Mouse (Mus musculus) cerebellum, adult 2 months (tissue): ENCODE results near the gene Fcgrt. TPM values are rescaled to one million over a fixed set of nuclear protein-coding genes. Genes with fewer than 3 reads are reported as not detected.
"Not testable (repeated sequence)": the region's sequence is repeated elsewhere in the genome, so short reads cannot be mapped to it uniquely, and the experiment has no call there.

Experiments used
- DNase-seq, 2 experiments: peaks; one replicate each; pipeline ENCODE4 v3.0.0; 2021
- H3K27ac ChIP-seq: fragments of 200-500 bp; 2 replicates; pipeline ENCODE4 v1.5.1; 2012; ENCODE audit warnings: low read length, control low read depth, inconsistent platforms; ENCODE audit not compliant: insufficient read depth
- H3K27me3 ChIP-seq: fragments of 200-500 bp; 2 replicates; pipeline ENCODE4 v1.6.1; 2012; ENCODE audit warnings: inconsistent platforms, mild to moderate bottlenecking, low read length, moderate library complexity; ENCODE audit not compliant: control insufficient read depth, insufficient read depth
- H3K4me1 ChIP-seq: fragments of 200-500 bp; 2 replicates; pipeline ENCODE4 v1.6.1; 2011; ENCODE audit warnings: low read length; ENCODE audit not compliant: control insufficient read depth, insufficient read depth
- H3K4me3 ChIP-seq: fragments of 200-500 bp; replicated peaks from 2 replicates; pipeline ENCODE3; 2011; ENCODE audit warnings: mild to moderate bottlenecking, low read depth, low read length, control low read depth; ENCODE audit not compliant: insufficient read depth
- CTCF ChIP-seq: fragments of 200-500 bp; IDR thresholded peaks from 2 replicates; pipeline ENCODE4 v1.5.1; 2011; ENCODE audit warnings: low read depth, mild to moderate bottlenecking, control low read depth, low read length, moderate library complexity, borderline replicate concordance; ENCODE audit not compliant: insufficient read depth
- POLR2A ChIP-seq: fragments of 200-500 bp; IDR thresholded peaks from 2 replicates; pipeline ENCODE4 v1.6.1; 2011; ENCODE audit warnings: low read length, control low read depth, borderline replicate concordance; ENCODE audit not compliant: insufficient read depth
- WGBS: fragments of 180-500 bp; shearing (Covaris S2); methylation state at CpG from one replicate; pipeline ENCODE4 v1.1.7; 2018; 5-methylcytosine and 5-hydroxymethylcytosine counted together
- polyA plus RNA-seq: library from polyadenylated mRNA; depleted of rRNA; stranded (reverse); fragments of >200 nt; gene quantifications from 2 replicates; pipeline ENCODE4 v1.2.3, GENCODE M21; 2012

Gene Fcgrt
- polyA plus RNA-seq, 1 experiment: 32.1 TPM

DNA sequence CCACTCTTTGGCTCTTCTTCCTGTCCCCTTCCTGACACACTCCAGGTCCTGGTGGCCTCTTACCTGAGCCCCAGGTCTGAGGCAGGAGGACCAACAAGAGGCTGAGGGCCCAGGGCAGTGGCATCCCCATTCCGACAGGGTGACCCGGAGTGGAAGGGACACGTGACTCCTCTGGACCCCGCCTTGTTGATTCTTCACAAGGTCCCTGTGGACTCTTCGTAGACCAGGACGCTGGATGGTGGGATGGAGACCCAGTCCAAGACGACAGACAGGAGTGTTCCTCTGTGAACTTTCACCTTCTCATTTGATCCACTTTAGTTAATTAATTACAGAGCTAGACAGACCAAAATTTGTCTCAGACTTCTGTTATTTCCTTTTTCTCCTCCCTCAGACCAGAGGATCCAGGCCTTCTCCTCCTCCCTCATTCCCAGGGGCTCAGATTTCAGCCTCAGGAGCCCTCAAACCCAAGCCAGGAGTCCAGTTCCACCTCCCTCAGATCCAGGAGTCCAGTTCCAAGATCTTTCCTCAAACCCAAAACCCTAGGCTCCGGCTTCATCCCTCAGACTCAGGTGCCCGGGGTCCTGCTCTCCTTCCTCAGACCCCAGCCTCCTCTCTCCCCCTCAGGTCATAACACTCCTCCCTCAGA lies 588 bp downstream of the Fcgrt start:
- H3K27ac ChIP-seq: peak overlapping the region; percentile 61
- DNase-seq: no peak
- H3K4me1 ChIP-seq: peaks cover 3% of the 10 kb centered on the region; the same call in 1 of the 2 replicates
- no peaks in the 10 kb centered on the region for H3K27me3 ChIP-seq
- TF ChIP-seq CTCF (no peak), POLR2A (no peak)
- peak overlapping the region; percentile 42 for H3K4me3 ChIP-seq
- 71% methylated on average over 9 of the region's 9 CpGs for WGBS

GRCm38 (mm10) chr7:45102441-45102840 lies 1.2 kb downstream of the Fcgrt start:
- DNase-seq: no peak
- Histone ChIP-seq H3K27ac (no peak overlapping the region), H3K27me3 (no peaks in the 10 kb centered on the region), H3K4me3 (no peak overlapping the region), H3K4me1 (peaks cover 3% of the 10 kb centered on the region; the same call in 1 of the 2 replicates)
- WGBS: 86% methylated on average over 11 of the region's 11 CpGs
- TF ChIP-seq POLR2A (no peak), CTCF (no peak)

DNA sequence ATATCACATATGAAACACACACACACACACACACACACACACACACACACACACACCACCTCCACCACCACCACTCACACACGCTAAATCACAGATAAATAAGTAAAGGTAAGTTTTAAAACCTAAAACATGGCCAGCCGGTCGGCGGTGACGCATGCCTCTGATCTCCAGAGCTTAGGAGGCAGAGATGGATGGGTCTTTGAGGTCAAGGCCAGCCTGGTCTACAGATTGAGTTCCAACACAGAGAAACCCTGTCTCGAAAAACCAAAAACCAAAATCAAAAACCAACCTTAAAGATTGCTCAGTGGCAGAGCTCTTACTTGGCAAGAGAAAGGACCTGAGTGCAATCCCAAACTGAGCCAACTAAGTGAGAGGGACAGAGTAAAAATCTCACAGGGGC lies 3.6 kb downstream of the Fcgrt start:
- Histone ChIP-seq H3K27me3 (no peaks in the 10 kb centered on the region), H3K4me1 (peaks cover 3% of the 10 kb centered on the region; the same call in 1 of the 2 replicates), H3K27ac (no peak overlapping the region), H3K4me3 (no peak overlapping the region)
- WGBS: 91% methylated on average over 6 of the region's 6 CpGs
- no peak for DNase-seq
- TF ChIP-seq POLR2A (no peak), CTCF (no peak)

DNA sequence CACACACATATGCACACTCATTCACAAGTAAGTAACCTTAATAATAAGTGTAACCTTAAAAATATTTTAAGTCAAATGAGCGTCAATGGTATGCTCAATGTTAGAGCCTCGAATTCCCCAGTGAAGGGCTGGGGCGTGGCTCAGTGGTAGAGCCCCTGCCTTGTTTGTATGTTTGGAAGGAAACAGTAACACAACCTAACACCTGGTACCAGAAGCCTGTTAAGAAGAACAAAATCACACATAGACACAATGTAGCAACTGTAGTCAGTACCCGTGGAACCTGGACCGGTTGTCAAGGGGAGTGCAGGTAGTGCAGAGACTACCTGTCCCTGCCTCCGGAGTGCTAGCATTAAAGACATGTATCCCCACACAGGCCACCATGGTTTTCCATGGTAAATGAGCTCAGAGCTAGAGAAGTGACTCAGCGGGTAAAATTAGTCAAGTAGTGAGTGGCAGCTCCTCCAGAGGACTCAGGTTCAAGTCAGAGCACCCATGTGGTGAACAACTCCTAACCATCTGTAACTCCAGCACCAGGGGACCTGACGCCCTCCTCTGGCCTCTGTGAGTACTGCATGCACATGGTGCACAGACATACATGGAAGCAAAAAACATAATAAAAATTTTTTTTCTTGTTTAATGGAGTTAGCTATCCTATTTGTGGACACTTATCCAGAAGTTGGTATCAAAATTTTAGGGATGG lies 5.0 kb downstream of the Fcgrt start:
- no peaks in the 10 kb centered on the region for H3K27me3 ChIP-seq
- WGBS: 88% methylated on average over 8 of the region's 8 CpGs
- TF ChIP-seq CTCF (no peak), POLR2A (no peak)
- no peak for DNase-seq
- peaks cover 3% of the 10 kb centered on the region; the same call in 1 of the 2 replicates for H3K4me1 ChIP-seq
- H3K27ac ChIP-seq: no peak overlapping the region
- H3K4me3 ChIP-seq: no peak overlapping the region

DNA sequence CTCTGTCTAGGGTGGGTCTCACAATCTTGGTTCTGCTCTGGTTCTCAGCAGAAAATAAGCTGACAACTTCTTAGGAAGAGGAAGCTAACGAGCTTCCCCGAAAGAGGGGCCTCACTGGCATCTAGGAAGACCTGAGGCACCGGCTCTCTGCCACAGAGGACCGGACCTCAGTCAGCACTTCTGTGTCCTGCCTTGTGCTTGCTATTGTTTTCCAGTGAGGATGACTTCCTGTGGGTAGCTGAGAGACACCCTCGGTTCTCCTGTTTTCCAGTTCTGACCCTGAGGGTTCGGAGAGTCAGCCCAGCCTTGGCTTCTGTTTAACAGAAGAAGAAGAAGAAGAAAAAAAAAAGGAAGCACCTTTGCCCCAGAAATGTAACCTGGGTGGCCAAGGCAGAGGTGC lies 6.2 kb downstream of the Fcgrt start:
- Histone ChIP-seq H3K4me3 (no peak overlapping the region), H3K27ac (no peak overlapping the region), H3K4me1 (no peaks in the 10 kb centered on the region), H3K27me3 (no peaks in the 10 kb centered on the region)
- WGBS: 73% methylated on average over 6 of the region's 6 CpGs
- TF ChIP-seq CTCF (no peak), POLR2A (no peak)
- no peak for DNase-seq

DNA sequence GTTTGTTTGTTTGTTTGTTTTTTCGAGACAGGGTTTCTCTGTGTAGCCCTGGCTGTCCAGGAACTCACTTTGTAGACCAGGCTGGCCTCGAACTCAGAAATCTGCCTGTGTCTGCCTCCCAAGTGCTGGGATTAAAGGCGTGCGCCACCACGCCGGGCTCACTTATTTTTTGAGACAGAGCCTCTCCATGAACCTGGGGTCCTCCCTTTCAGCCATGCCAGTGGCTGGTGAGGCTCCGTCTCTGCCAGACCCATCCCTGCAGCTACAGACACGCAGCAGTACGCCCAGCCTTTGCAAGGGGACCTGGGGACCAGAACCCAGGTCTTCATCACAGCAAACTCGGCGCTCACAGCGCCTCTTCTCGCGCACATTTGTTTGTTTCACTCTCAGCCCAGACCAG lies 7.7 kb downstream of the Fcgrt start:
- not testable (repeated sequence) for H3K4me1 ChIP-seq, H3K27ac ChIP-seq, DNase-seq, H3K4me3 ChIP-seq, H3K27me3 ChIP-seq
- WGBS: 94% methylated on average over 14 of the region's 14 CpGs

DNA sequence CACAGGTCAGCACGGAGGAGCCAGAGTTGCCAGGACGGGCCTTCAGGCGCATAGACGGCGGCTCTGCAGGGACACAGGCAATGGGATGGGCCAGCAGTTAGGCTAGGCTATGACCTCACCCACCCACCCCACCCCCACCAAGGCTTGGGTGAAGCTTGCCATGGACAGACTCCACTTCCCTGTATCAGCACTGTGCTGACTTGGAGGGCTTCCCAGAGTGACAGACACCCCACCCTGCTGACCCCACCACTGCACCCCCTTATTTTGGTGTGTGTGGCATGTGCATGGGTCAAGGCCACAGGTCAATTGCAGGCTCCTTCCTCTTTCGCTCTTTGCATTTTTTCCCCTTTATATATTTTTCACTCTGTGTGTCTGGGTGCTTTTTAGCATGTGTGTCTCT lies 8.3 kb downstream of the Fcgrt start:
- Histone ChIP-seq H3K27me3 (no peaks in the 10 kb centered on the region; the same call in 1 of the 2 replicates), H3K4me1 (no peaks in the 10 kb centered on the region), H3K27ac (no peak overlapping the region), H3K4me3 (no peak overlapping the region)
- 78% methylated on average over 6 of the region's 6 CpGs for WGBS
- no peak for TF ChIP-seq CTCF
- no peak for TF ChIP-seq POLR2A
- no peak for DNase-seq

GRCm38 (mm10) chr7:45094121-45094520 lies 9.5 kb downstream of the Fcgrt start:
- H3K27me3 ChIP-seq: no peaks in the 10 kb centered on the region; the same call in 1 of the 2 replicates
- H3K4me3 ChIP-seq: no peak overlapping the region
- no peak overlapping the region for H3K27ac ChIP-seq
- WGBS: 82% methylated on average over 7 of the region's 7 CpGs
- DNase-seq: no peak
- no peaks in the 10 kb centered on the region for H3K4me1 ChIP-seq
- no peak for TF ChIP-seq CTCF
- no peak for TF ChIP-seq POLR2A
